Mouse (Mus musculus) heart, embryonic 11.5 days (tissue): ENCODE results near the gene Akap10. TPM values are rescaled to one million over a fixed set of nuclear protein-coding genes. Genes with fewer than 3 reads are reported as not detected.
A peak's percentile ranks its signal among the peaks of the same experiment; 100 is the strongest.

Experiments
- ATAC-seq: fragments of 200-750 bp; cut with Nextera tagmentation; replicated peaks from 2 replicates; pipeline ENCODE4 v1.8.0; 2017; ENCODE audit warnings: moderate library complexity; ENCODE audit not compliant: insufficient number of reproducible peaks, low FRiP score, low TSS enrichment
- H3K27ac ChIP-seq: fragments of 300-500 bp; sonication (generic); 2 replicates; pipeline ENCODE4 v1.5.1; 2014; ENCODE audit warnings: mild to moderate bottlenecking, low read depth, low read length
- H3K27me3 ChIP-seq: fragments of 300-500 bp; sonication (generic); 2 replicates; pipeline ENCODE4 v1.6.1; 2014; ENCODE audit warnings: mild to moderate bottlenecking, low read length, mixed read lengths; ENCODE audit not compliant: control insufficient read depth, insufficient read depth
- H3K36me3 ChIP-seq: fragments of 300-500 bp; sonication (generic); 2 replicates; pipeline ENCODE4 v1.6.1; 2014; ENCODE audit warnings: mild to moderate bottlenecking, low read length, moderate library complexity, mixed read lengths; ENCODE audit not compliant: control insufficient read depth, insufficient read depth
- H3K4me1 ChIP-seq: fragments of 300-500 bp; sonication (generic); 2 replicates; pipeline ENCODE4 v1.6.1; 2014; ENCODE audit warnings: low read length; ENCODE audit not compliant: control insufficient read depth, insufficient read depth
- H3K4me2 ChIP-seq: fragments of 300-500 bp; sonication (generic); 2 replicates; pipeline ENCODE4 v1.6.1; 2014; ENCODE audit warnings: mild to moderate bottlenecking, moderate library complexity
- H3K4me3 ChIP-seq: fragments of 300-500 bp; sonication (generic); 2 replicates; pipeline ENCODE4 v1.5.1; 2014; ENCODE audit warnings: low read depth, low read length
- H3K9ac ChIP-seq: fragments of 300-500 bp; sonication (generic); 2 replicates; pipeline ENCODE4 v1.6.1; 2014; ENCODE audit warnings: mild to moderate bottlenecking, low read depth, low read length, moderate library complexity
- H3K9me3 ChIP-seq: fragments of 300-500 bp; sonication (generic); replicated peaks from 2 replicates; pipeline ENCODE4 v1.6.1; 2016; ENCODE audit warnings: low read length; ENCODE audit not compliant: control insufficient read depth
- WGBS: fragments of 180-500 bp; shearing (Covaris S2); extraction: QIAGEN DNeasy Blood & Tissue Kit; methylation state at CpG from one replicate; pipeline ENCODE4 v1.1.7; 2014; ENCODE audit not compliant: insufficient replicate concordance; 5-methylcytosine and 5-hydroxymethylcytosine counted together
- polyA plus RNA-seq: library from polyadenylated mRNA; unstranded; fragments of >200 nt; fragmentation: Nextera tagmentation; extraction: Ambion mirVana; gene quantifications from 2 replicates; pipeline ENCODE4 v1.2.1, GENCODE M21; 2014

Akap10 gene
- polyA plus RNA-seq, result 17.3 and 19.0 TPM in 2 replicates

GRCm38 (mm10) chr11:61930098-61930517, at the start of gene Akap10:
Akap10 (minus strand) TSS chr11:61930252.
- Histone ChIP-seq H3K36me3 (no peaks in the 10 kb centered on the region), H3K4me2 (peak within 1 kb of the TSS; percentile 92), H3K4me1 (peaks cover 13% of the 10 kb centered on the region), H3K27me3 (no peaks in the 10 kb centered on the region), H3K27ac (peak within 1 kb of the TSS; percentile 95), H3K4me3 (peak within 1 kb of the TSS; percentile 90), H3K9ac (peak within 1 kb of the TSS; percentile 96), H3K9me3 (no peaks in the 10 kb centered on the region)
- peak; percentile 89 for ATAC-seq
- WGBS, result under 1% methylated on average over 40 of the region's 43 CpGs

GRCm38 (mm10) chr11:61975783-61976182, 45.7 kb upstream of the Akap10 start:
- no peak overlapping the region for H3K27ac ChIP-seq
- no peak for ATAC-seq
- H3K4me2 ChIP-seq, result no peak overlapping the region
- WGBS, result 72% methylated on average over 1 of the region's 1 CpGs
- 0 out of 2 replicates have a peak, but pooled peaks cover 2% of the 10 kb centered on the region for H3K4me1 ChIP-seq
- no peaks in the 10 kb centered on the region for H3K27me3 ChIP-seq
- H3K9ac ChIP-seq, result no peak overlapping the region
- H3K4me3 ChIP-seq, result no peak overlapping the region
- H3K9me3 ChIP-seq, result no peaks in the 10 kb centered on the region
- H3K36me3 ChIP-seq, result no peaks in the 10 kb centered on the region

GRCm38 (mm10) chr11:61974106-61974707, 44.2 kb upstream of the Akap10 start:
- no peaks in the 10 kb centered on the region for H3K27me3 ChIP-seq
- no peak overlapping the region for H3K4me3 ChIP-seq
- 60% methylated on average over 13 of the region's 13 CpGs for whole genome bisulfite sequencing
- H3K9me3 ChIP-seq, result no peaks in the 10 kb centered on the region
- no peak overlapping the region for H3K27ac ChIP-seq
- no peak overlapping the region for H3K4me2 ChIP-seq
- 0 out of 2 replicates have a peak, but pooled peaks cover 2% of the 10 kb centered on the region for H3K4me1 ChIP-seq
- ATAC-seq, result no peak
- H3K9ac ChIP-seq, result no peak overlapping the region
- H3K36me3 ChIP-seq, result no peaks in the 10 kb centered on the region

- no peak overlapping the region for H3K4me3 ChIP-seq
- H3K9ac ChIP-seq, result no peak overlapping the region
- no peaks in the 10 kb centered on the region for H3K9me3 ChIP-seq
- no peak overlapping the region for H3K27ac ChIP-seq
- no peaks in the 10 kb centered on the region for H3K36me3 ChIP-seq
- 46% methylated on average over 7 of the region's 7 CpGs for WGBS
- H3K27me3 ChIP-seq, result no peaks in the 10 kb centered on the region
- no peak for ATAC-seq
- 0 out of 2 replicates have a peak, but pooled peaks cover 2% of the 10 kb centered on the region for H3K4me1 ChIP-seq
- H3K4me2 ChIP-seq, result no peak overlapping the region
Measured at GRCm38 (mm10) chr11:61971441-61972221, 41.6 kb upstream of the Akap10 start.

- ATAC-seq, result no peak
- Histone ChIP-seq H3K9ac (no peak overlapping the region), H3K9me3 (no peaks in the 10 kb centered on the region), H3K4me2 (no peak overlapping the region), H3K36me3 (no peaks in the 10 kb centered on the region), H3K27me3 (no peaks in the 10 kb centered on the region), H3K4me3 (no peak overlapping the region), H3K4me1 (0 out of 2 replicates have a peak, but pooled peaks cover 2% of the 10 kb centered on the region), H3K27ac (no peak overlapping the region)
- 57% methylated on average over 5 of the region's 5 CpGs for WGBS
Measured at GRCm38 (mm10) chr11:61970901-61971300, 40.8 kb upstream of the Akap10 start.

- no peak for ATAC-seq
- Histone ChIP-seq H3K9ac (no peak overlapping the region), H3K4me2 (no peak overlapping the region), H3K27ac (no peak overlapping the region), H3K27me3 (no peaks in the 10 kb centered on the region), H3K4me1 (0 out of 2 replicates have a peak, but pooled peaks cover 2% of the 10 kb centered on the region), H3K36me3 (no peaks in the 10 kb centered on the region), H3K4me3 (no peak overlapping the region), H3K9me3 (no peaks in the 10 kb centered on the region)
- WGBS, result 87% methylated on average over 2 of the region's 2 CpGs
Measured at GRCm38 (mm10) chr11:61968875-61969274, 38.8 kb upstream of the Akap10 start.

- Histone ChIP-seq H3K4me2 (no peak overlapping the region), H3K4me1 (no peaks in the 10 kb centered on the region), H3K27ac (no peak overlapping the region), H3K9ac (no peak overlapping the region), H3K36me3 (no peaks in the 10 kb centered on the region), H3K27me3 (no peaks in the 10 kb centered on the region), H3K4me3 (no peak overlapping the region), H3K9me3 (no peaks in the 10 kb centered on the region)
- ATAC-seq, result no peak
- WGBS, result 78% methylated on average over 8 of the region's 8 CpGs
Measured at GRCm38 (mm10) chr11:61967034-61967433, 37.0 kb upstream of the Akap10 start.

GRCm38 (mm10) chr11:61964611-61965010, 34.6 kb upstream of the Akap10 start:
- H3K9ac ChIP-seq, result no peak overlapping the region
- H3K27me3 ChIP-seq, result no peaks in the 10 kb centered on the region; the same call in 1 of the 2 replicates
- whole genome bisulfite sequencing, result 83% methylated on average over 5 of the region's 5 CpGs
- no peak overlapping the region for H3K27ac ChIP-seq
- no peaks in the 10 kb centered on the region for H3K36me3 ChIP-seq
- no peak overlapping the region for H3K4me2 ChIP-seq
- H3K4me1 ChIP-seq, result no peaks in the 10 kb centered on the region
- H3K4me3 ChIP-seq, result no peak overlapping the region
- no peak for ATAC-seq
- no peaks in the 10 kb centered on the region for H3K9me3 ChIP-seq
